Mouse (Mus musculus): ENCODE data around the gene Plcb1.
"Not testable (repeated sequence)": the region's sequence is repeated elsewhere in the genome, so short reads cannot be mapped to it uniquely, and the experiment has no call there.

The Plcb1 gene

DNA sequence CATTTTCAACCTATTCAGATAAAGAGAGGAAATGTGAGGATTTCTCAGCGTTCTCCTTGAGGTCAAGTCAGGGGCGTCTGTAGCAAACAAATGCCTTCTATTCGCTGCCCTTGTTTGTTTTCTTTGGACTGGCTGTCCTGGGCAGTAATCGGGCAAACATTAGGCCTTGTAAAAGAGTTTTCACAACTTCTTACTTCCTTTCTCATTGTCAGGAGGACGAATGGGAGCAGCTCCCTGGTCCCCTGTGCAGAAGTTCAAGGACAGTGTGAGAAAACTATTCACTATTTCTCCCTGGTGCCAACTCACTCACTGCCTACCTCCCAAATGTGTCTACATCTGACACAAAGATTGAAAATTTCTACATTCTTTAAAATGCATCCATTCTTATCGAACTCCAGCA lies 188.8 kb downstream of the Plcb1 start:
- no peak for DNase-seq (ENCODE audit: low spot score)

DNA sequence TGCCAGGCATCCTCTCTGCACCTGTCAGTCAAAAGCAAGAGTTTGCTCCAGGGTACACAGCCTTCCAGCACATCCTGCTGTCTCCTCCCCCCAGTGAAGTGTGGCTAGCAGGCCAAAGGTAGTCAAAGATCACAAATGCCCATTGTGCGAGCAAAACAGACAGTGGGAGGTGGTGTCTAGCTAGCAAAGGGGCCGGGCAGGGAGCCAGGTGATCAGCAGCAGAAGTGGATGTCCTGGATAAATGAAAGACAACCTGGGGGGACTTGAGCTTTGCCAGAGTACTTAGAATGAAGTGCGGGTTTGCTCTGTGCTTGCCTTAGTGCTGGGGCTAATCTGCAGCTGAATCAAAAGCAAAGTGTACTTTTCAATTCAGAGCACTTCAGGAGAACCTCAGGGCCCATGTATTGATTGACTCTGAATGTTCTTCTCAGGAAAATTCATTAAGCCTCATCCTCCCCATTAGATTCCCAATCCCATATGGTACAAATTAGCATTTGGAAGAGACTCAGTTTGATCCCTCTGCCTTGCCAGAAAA lies 191.0 kb downstream of the Plcb1 start:
- DNase-seq (ENCODE audit: low spot score) = no peak

GRCm38 (mm10) chr2:134977641-134978040 lies 191.8 kb downstream of the Plcb1 start:
- no peak for DNase-seq (ENCODE audit: low spot score)

- DNase-seq (ENCODE audit: low spot score) = no peak
These were observed 195.5 kb downstream of the Plcb1 start for GRCm38 (mm10) chr2:134981394-134981793.

DNA sequence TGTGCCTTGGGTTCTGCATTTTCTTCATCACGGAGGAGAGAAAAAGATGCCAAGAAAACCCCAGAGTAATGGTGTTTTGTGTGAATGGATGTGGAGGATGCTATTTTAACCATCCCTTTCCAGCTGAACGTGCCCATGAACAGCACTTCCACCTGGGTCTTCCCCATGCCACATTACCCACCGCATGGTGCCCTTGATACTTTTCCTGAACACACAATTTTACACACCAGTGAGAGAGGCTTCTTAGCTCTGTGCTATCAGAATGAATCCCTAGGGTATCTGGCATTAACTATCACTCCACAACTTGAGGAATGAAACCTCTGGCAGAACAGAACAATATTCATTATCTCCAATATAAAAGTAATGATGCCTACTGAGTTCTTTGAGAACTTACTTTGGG lies 199.0 kb downstream of the Plcb1 start:
- no peak for DNase-seq (ENCODE audit: low spot score)

DNA sequence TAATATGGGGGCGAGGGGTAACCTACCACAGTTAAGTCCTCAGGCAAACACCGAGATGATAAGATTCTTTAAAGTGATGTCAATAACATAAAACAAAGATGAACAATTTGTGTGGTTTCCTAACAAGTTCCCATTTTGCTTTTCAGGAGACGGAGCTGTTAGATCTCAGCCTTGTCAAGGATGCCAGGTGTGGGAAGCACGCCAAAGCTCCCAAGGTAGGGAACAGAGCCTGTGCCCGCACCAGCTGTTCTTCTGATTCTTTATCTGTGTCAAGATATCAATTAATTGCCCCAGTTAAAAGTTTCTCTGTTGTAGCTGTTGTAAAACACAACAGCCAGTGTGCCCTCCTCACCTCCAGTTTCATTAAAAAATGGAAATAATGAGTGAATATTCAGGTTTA lies 202.1 kb downstream of the Plcb1 start:
- DNase-seq (ENCODE audit: low spot score) = no peak

GRCm38 (mm10) chr2:134989650-134990292 lies 203.9 kb downstream of the Plcb1 start:
- no peak for DNase-seq (ENCODE audit: low spot score)

DNA sequence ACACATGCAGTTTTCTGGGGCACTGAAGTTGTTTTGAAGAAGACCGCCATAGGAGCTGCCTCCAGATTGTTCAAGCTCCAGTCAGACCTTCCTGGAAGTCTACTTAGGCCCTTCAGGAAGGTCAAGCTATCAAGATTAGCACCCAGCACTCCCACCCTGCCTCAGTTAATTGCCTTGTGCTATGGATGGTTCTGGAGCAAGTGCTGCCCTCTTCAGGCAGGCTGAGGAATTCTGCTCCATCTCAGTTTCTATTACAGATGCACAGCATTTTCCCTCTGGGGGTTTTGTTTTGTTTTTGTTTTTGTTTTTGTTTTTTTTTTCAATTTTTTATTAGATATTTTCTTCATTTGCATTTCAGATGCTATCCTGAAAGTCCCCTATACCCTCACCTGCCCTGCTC lies 221.3 kb downstream of the Plcb1 start:
- no peak for DNase-seq (ENCODE audit: low spot score)

DNA sequence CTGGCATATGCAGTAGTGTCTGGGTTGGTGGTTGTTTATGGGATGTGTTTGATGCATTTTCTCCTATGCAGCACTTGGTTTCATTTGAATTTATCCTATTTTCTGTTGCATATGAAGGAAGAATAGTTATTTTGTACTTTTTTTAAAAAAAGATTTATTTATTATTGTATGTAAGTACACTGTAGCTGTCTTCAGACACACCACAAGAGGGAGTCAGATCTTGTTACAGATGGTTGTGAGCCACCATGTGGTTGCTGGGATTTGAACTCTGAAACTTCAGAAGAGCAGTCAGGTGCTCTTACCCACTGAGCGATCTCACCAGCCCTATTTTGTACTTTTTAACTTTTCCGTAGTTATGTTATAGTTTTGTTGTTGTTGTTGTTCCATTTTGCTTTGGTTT lies 222.0 kb downstream of the Plcb1 start:
- not testable (repeated sequence) for DNase-seq (ENCODE audit: low spot score)

GRCm38 (mm10) chr2:135010371-135010770 lies 224.5 kb downstream of the Plcb1 start:
- DNase-seq (ENCODE audit: low spot score) = peak; percentile 30

DNA sequence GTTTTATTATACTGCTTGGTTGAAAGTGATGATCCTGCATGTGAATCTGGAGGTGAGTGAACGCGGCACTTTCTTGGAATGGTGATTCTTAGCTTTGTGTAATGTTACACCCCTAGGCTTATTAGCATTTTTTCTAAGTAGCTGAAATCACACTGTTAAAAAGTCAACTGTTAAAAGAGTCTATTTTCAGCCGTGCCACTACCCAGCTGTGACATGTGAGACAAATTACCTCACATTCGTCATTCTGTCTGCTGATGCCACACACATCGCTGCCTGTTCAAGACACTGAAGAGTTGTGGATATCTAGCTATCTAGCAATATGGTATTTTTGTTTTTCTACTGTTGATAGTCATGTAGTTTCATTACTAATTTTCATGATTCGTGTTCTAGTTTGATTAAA lies 229.6 kb downstream of the Plcb1 start:
- DNase-seq (ENCODE audit: low spot score) = no peak

DNA sequence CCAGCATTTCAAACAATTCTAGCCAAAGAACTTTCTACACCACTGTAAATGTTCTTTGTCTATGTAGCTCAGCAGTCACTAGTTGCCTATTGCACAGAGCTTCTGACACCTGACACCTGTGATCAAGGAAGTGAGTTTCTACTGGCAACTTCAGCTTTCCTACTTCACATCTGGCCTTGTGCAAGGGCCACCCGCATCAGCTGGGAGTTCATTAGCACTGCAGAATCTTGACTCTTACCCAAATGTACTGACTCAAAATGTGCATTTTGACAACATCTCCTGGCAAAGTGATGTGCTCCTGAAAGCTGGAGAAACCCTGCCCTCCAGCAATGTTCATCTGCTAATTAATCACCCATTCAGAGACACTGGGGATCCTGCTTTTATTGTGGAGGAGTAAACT lies 232.4 kb downstream of the Plcb1 start:
- no peak for DNase-seq (ENCODE audit: low spot score)

DNA sequence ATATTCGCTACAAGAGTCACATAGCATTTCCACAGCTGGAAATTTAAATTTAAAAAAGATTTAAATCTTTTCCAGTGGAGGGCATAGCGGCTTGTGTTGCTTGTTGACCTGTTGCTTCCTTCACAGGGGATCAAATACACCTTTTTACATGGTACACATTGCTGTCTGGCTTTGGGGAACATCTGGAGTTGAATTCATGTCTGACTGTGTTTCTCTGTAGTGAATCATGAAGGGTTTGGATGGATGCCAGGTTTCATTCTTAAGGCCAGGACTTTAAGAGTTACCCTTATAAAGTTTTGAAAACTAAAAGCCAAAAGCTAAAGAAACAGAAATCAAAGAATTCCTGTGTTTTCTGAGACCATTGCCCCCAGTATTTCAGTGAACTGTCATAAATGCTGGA lies 232.8 kb downstream of the Plcb1 start:
- no peak for DNase-seq (ENCODE audit: low spot score)

DNA sequence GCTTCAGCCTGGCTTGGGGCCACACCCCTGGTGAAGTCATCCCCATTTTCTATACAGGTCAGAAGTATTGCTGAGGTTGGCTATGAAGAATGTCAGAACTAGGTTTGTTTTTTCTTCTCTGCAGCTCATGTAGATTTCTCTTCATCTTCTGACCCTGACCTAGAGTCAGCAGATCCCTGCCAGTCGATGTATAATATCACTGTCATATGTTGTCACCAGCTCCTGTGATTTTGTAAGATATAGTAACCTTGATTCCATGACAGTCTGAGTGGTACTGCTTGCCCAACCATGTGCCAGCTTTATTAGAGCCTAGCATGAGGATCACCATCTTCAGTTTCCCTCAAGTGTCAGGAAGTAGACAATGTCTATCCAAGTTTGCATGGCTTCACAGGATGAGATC lies 233.7 kb downstream of the Plcb1 start:
- DNase-seq (ENCODE audit: low spot score) = no peak

DNA sequence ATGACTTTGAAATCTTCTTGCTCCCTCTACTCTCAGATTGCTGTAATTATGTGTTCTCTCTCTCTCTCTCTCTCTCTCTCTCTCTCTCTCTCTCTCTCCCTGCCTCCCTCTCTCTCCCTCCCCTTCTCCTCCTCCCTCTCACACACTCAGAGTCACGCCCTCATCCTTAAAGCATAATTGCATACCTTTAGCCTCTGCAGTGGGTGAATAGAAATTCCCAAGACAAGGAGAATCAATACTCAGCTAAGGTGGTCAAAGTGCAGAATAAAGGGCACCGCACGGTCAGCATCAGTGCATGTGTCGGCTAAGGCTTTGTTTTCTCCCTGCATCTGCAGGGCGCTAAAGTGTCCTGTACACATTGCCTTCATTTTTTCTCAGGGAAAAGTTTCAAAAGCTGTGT lies 243.4 kb downstream of the Plcb1 start:
- DNase-seq (ENCODE audit: low spot score) = no peak

GRCm38 (mm10) chr2:135029700-135030099 lies 243.8 kb downstream of the Plcb1 start:
- no peak for DNase-seq (ENCODE audit: low spot score)

DNA sequence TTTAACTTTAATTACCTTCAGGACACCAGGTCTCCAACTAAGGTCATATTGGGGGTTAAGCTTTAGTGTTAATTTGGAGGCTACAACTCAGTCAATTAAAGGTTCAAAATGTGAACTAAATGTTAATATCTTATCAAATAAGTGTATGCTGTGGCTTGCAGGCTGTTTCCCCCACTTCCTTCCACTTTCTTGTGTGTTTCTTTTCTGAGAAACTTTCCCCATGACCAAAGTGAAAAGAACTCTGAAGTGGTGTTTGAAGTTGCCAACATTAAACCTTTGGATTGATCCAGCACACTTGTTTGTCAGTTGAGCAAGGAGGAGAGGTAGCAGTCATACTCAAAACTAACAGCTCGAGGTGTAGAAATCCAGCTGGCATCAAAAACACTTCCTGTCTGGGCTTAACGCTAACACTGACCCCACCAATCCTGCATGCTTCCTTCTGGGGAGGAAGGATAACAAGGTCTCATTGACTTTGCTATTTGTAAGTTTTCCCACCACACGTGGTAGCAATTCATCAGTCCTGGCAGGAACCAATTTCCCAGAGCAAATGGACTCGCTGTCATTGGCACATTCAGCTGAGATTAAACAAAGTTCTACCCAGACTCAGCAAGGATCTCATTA lies 249.9 kb downstream of the Plcb1 start:
- no peak for DNase-seq (ENCODE audit: low spot score)

DNA sequence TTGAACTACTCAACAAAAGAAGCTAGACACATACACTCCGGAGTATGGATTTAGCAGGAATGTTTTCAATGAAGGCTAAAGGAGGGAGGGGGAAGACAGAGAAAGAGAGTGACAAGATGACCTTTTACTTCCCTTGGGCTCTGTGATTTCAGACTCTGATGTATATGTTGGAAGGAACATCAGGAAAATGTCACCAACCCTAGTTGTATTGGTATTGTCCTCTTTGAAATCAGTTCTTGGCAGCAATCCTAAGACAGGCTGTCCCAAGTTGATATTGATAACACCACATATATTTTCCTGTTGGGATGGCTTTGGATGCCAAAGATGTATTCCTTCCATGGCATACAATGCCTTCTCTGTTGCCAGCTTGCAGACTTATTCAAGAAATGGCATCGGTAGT lies 262.9 kb downstream of the Plcb1 start:
- DNase-seq (ENCODE audit: low spot score) = no peak

GRCm38 (mm10) chr2:135049283-135049682 lies 263.4 kb downstream of the Plcb1 start:
- DNase-seq (ENCODE audit: low spot score) = peak; percentile 53

GRCm38 (mm10) chr2:135051540-135052288 lies 265.8 kb downstream of the Plcb1 start:
- DNase-seq (ENCODE audit: low spot score) = no peak

DNA sequence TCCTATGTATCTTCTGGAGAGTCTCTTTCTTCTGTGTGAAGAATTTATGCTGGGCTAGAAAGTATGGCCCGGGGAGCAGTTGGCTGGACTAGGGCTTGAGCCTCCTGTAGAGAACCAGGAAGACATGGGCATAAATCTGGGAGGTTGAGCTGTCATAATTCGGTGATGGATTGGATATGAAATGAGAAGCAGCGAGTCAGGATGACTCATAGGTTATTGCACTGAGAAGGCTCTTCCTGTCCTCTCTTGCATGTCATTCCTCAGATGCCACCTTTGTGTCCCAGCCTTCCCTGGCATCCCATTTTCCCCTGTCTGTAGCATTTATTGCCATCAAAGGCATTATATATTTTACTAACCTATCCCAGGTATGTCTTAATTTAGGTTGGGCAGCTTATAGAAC lies 267.5 kb downstream of the Plcb1 start:
- DNase-seq (ENCODE audit: low spot score) = no peak

- no peak for DNase-seq (ENCODE audit: low spot score)
These were observed 281.6 kb downstream of the Plcb1 start for GRCm38 (mm10) chr2:135067419-135067818.

DNA sequence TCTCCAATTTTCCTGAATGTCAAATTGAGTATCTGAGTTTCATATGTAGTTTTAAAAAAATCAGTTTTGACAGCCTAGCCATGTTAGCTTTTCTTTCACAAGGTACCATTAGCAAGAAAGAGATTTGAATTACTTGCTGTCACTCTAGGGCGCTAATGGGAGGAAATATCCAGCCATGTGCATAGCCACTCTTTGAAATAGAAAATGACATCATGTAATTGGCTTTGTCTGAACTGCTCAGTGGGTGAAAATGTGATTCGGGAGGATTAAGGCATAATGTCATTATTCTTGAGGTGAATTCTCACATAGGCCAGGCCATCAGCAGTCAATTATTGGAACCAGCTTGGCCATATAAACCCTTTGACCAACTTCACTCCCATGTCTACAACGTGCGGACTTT lies 285.5 kb downstream of the Plcb1 start:
- DNase-seq (ENCODE audit: low spot score) = no peak

Measured in left cerebral cortex, adult 11 months (tissue).